Comparison of ENCODE assay signal across 8 mouse cellular contexts in the genomic region with DNA sequence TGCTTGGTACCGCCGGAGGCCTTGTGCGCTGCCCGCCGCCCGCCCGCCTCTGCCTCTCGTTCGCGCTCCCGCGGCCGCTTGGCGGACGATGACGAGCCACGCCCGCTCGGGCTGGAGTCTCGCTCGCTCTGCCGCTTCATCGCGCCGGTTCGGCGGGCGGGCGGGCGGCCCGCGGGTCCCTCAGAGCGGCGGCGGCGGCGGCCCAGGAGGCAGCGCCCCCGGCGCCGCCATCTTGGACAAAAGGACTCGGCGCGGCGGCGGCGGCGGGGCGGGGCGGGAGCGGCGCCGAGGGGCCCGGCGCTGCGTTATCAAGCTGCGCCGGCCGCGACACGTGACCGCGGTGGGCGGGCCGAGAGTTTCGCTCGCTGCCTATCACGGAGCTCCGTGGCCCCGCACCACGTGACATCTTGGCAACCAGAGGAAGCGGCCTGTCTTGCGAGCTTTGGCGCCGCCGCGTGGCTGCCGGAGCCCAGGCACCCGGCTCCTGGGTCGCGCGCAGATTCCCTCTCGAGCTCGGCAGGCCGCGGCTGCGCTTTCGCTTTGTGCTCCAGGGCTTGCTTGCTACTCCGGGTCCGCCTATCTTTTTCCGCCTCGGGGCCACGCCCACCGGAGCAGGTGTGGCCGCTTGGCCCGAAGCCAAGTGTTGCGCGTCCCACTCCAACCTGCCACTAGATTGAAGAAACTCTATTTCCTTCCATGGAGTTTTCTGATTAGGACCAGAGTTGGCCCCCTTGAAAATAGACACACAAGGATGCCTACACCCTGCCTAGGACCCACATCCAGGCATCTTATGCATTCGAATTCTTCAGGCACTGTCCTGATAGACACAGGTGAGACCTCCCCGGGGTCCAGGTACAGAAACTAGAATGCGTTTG. TPM values are rescaled to one million over a fixed set of nuclear protein-coding genes. Genes with fewer than 3 reads are reported as not detected.
DNase-seq lines count a peak whose midpoint lies in the region; ATAC-seq and TF ChIP-seq lines count a peak whose summit lies in the region.

A gene (minus strand): TSS at position 601 of the 875 bp plus-strand sequence.

- peaks cover 55% of the 10 kb centered on the region for H3K36me3 ChIP-seq in ES-E14 (ENCODE audit: control insufficient read depth, insufficient read depth, low read length, poor library complexity, severe bottlenecking)
- peaks cover 41% of the 10 kb centered on the region for H3K36me3 ChIP-seq in forebrain, embryonic 15.5 days

- no peaks in the 10 kb centered on the region for H3K27me3 ChIP-seq in forebrain, embryonic 15.5 days

- no peaks in the 10 kb centered on the region for H3K9me3 ChIP-seq in ES-E14 (ENCODE audit: control insufficient read depth, insufficient read depth, low read depth, low read length)
- H3K9me3 ChIP-seq in forebrain, embryonic 15.5 days: no peaks in the 10 kb centered on the region

- TF ChIP-seq POLR2A in lung, adult 2 months (IDR thresholded peaks at IDR 0.05; ENCODE audit: borderline replicate concordance, extremely low read depth, low read depth, low read length): 0 out of 2 replicates have a peak, but pooled peaks have one; percentile 14

- peak within 1 kb of the TSS; percentile 82 for H3K4me2 ChIP-seq in forebrain, embryonic 15.5 days (replicated peaks)

- 2% methylated on average over 89 of the region's 101 CpGs for WGBS in forebrain, embryonic 15.5 days
- WGBS in lung, adult 2 months: 2% methylated on average over 98 of the region's 101 CpGs

- in situ Hi-C loops in ES-E14 (cut with MboI; ENCODE audit: low sequenced_read_pairs in 2 of 2, unreplicated experiment in 2 of 2): no loop called here

- TF ChIP-seq CTCF in lung, adult 2 months (IDR thresholded peaks at IDR 0.05; ENCODE audit: insufficient read depth, low read length): peak; percentile 41; the same call in 1 of the 2 replicates

- peak; percentile 97 for DNase-seq in ES-E14 (ENCODE audit: low read depth, low spot score)
- DNase-seq in cerebellum, adult 11-12 months: peak; percentile 98
- DNase-seq in heart, postnatal 25 days (ENCODE audit: low spot score): peak; percentile 97
- peak; percentile 98 to 99 for DNase-seq in layer of hippocampus, adult 18-20 months (ENCODE audit: low spot score in 2 of 2)
- DNase-seq in lung, adult 2 months: peak; percentile 97
- DNase-seq in thymus, adult 18-20 months: peak; percentile 97

- peaks cover 4 to 24% of the 10 kb centered on the region in 2 experiments; a peak in 3 of 4 replicates for H3K4me1 ChIP-seq in ES-E14 (ENCODE audit: control insufficient read depth in 2 of 2, insufficient read depth in 2 of 2, low read length in 2 of 2, poor library complexity in 1 of 2)
- H3K4me1 ChIP-seq in forebrain, embryonic 15.5 days: peaks cover 71% of the 10 kb centered on the region
- H3K4me1 ChIP-seq in lung, adult 2 months (ENCODE audit: control insufficient read depth, insufficient read depth, low read length): peaks cover 20% of the 10 kb centered on the region

- peak; percentile 75 for ATAC-seq in forebrain, embryonic 15.5 days (replicated peaks)
- peak; percentile 65 for ATAC-seq in neutrophil, adult 5-6 weeks (ENCODE audit: extremely low read depth, insufficient number of reproducible peaks, low FRiP score, poor library complexity, severe bottlenecking)

- intact Hi-C loops in heart, postnatal 25 days (cut with DNase I): loop anchor here (5.0 kb wide), 1 partner anchor 210 kb away; no protein-coding TSS in a partner anchor

- H3K9ac ChIP-seq in ES-E14 (ENCODE audit: insufficient read depth, low read depth, low read length, poor library complexity, severe bottlenecking): peak within 1 kb of the TSS; percentile 98
- peak within 1 kb of the TSS; percentile 91 for H3K9ac ChIP-seq in forebrain, embryonic 15.5 days (replicated peaks)

- H3K27ac ChIP-seq in ES-E14 (ENCODE audit: insufficient read depth, low read depth, low read length, poor library complexity, severe bottlenecking): peak within 1 kb of the TSS; percentile 71
- H3K27ac ChIP-seq in forebrain, embryonic 15.5 days (replicated peaks): peak within 1 kb of the TSS; percentile 91

- H3K4me3 ChIP-seq in ES-E14 (ENCODE audit: insufficient read depth in 1 of 2, low read depth in 1 of 2, low read length in 2 of 2, poor library complexity in 1 of 2, severe bottlenecking in 1 of 2): peak within 1 kb of the TSS; percentile 82 to 99
- H3K4me3 ChIP-seq in forebrain, embryonic 15.5 days: peak within 1 kb of the TSS; percentile 82
- H3K4me3 ChIP-seq in lung, adult 2 months (replicated peaks; ENCODE audit: extremely low read depth, low read depth, low read length): peak within 1 kb of the TSS; percentile 79

TF ChIP-seq in ES-E14, 5 proteins besides CTCF, POLR2A, EP300 and RAD21:
- TF ChIP-seq CHD2 (IDR thresholded peaks at IDR 0.05; ENCODE audit: low read depth, low read length) (no peak), HCFC1 (IDR thresholded peaks at IDR 0.05; ENCODE audit: borderline replicate concordance, insufficient read depth, low read length) (peak; percentile 70; the same call in 1 of the 2 replicates)

RNA-seq across cellular contexts. Expression of the gene that starts here (rescaled TPM):
- total RNA-seq in ES-E14 (2012; rRNA removed): 38.6 and 42.3 TPM in 2 replicates
- 17.3 and 19.9 TPM in 2 replicates for polyA plus RNA-seq in forebrain, embryonic 15.5 days (2015; fragmentation: Nextera tagmentation; extraction: Ambion mirVana)
- total RNA-seq in heart, postnatal 25 days (2021): 10 to 100 TPM; 12.3 to 15.2 TPM
- total RNA-seq in layer of hippocampus, adult 18-20 months (2021): 10 to 100 TPM; 57.4 to 61.2 TPM
- 13.2 and 13.6 TPM in 2 replicates for polyA plus RNA-seq in lung, adult 2 months (2012; rRNA removed)
- total RNA-seq in neutrophil, adult 5-6 weeks (2017): 20.0 and 22.8 TPM in 2 replicates

Comparison
In these comparisons a context has a peak if more than half of its experiments do, and no peak if none do; other contexts are left out.
1. Peak in every context shown above with its lines: DNase-seq, ATAC-seq, H3K4me3 ChIP-seq and H3K27ac ChIP-seq.